Mouse (Mus musculus): Measurements from ENCODE around the gene Arhgef15. TPM values are rescaled to one million over a fixed set of nuclear protein-coding genes. Genes with fewer than 3 reads are reported as not detected.

Gene Arhgef15
- polyA plus RNA-seq, 1 experiment, result not detected

GRCm38 (mm10) chr11:68901351-68902046 is 55.8 kb downstream of the Arhgef15 start, which contains the start of gene Rpl26:
Rpl26 (plus strand) TSS chr11:68901583.
- Histone ChIP-seq H3K4me1 (peaks cover 33% of the 10 kb centered on the region), H3K4me3 (replicated peaks) (peak within 1 kb of the TSS; percentile 93), H3K36me3 (replicated peaks; ENCODE audit: low read length) (peaks cover 38% of the 10 kb centered on the region), H3K27me3 (replicated peaks) (peaks cover 3% of the 10 kb centered on the region), H3K9me3 (0 out of 2 replicates have a peak, but pooled peaks cover 2% of the 10 kb centered on the region)
- TF ChIP-seq FLI1 (IDR thresholded peaks at IDR 0.05; ENCODE audit: low read length), result peak; percentile 62; the same call in 1 of the 2 replicates
- TF ChIP-seq GATA1 (IDR thresholded peaks at IDR 0.05; ENCODE audit: borderline replicate concordance, low read length), result no peak

- H3K27me3 ChIP-seq (replicated peaks), result peaks cover 3% of the 10 kb centered on the region
- 0 out of 2 replicates have a peak, but pooled peaks cover 2% of the 10 kb centered on the region for H3K9me3 ChIP-seq
- no peak for TF ChIP-seq FLI1 (IDR thresholded peaks at IDR 0.05; ENCODE audit: low read length)
- no peak for TF ChIP-seq GATA1 (IDR thresholded peaks at IDR 0.05; ENCODE audit: borderline replicate concordance, low read length)
- H3K4me3 ChIP-seq (replicated peaks), result peak overlapping the region; percentile 93
- H3K36me3 ChIP-seq (replicated peaks; ENCODE audit: low read length), result peaks cover 30% of the 10 kb centered on the region
- peaks cover 32% of the 10 kb centered on the region for H3K4me1 ChIP-seq
Observed at GRCm38 (mm10) chr11:68900519-68901350, 56.5 kb downstream of the Arhgef15 start.

- Histone ChIP-seq H3K9me3 (0 out of 2 replicates have a peak, but pooled peaks cover 2% of the 10 kb centered on the region), H3K36me3 (replicated peaks; ENCODE audit: low read length) (peaks cover 21% of the 10 kb centered on the region), H3K4me1 (peaks cover 31% of the 10 kb centered on the region), H3K27me3 (replicated peaks) (peaks cover 3% of the 10 kb centered on the region), H3K4me3 (replicated peaks) (peak overlapping the region; percentile 33)
- TF ChIP-seq FLI1 (IDR thresholded peaks at IDR 0.05; ENCODE audit: low read length) (no peak), GATA1 (IDR thresholded peaks at IDR 0.05; ENCODE audit: borderline replicate concordance, low read length) (no peak)
Observed at GRCm38 (mm10) chr11:68899815-68900214, 57.5 kb downstream of the Arhgef15 start.

GRCm38 (mm10) chr11:68898790-68899189 is 58.5 kb downstream of the Arhgef15 start:
- H3K4me1 ChIP-seq, result peaks cover 31% of the 10 kb centered on the region
- no peak overlapping the region for H3K4me3 ChIP-seq (replicated peaks)
- TF ChIP-seq GATA1 (IDR thresholded peaks at IDR 0.05; ENCODE audit: borderline replicate concordance, low read length), result no peak
- peaks cover 11% of the 10 kb centered on the region for H3K27me3 ChIP-seq (replicated peaks)
- H3K9me3 ChIP-seq, result 0 out of 2 replicates have a peak, but pooled peaks cover 2% of the 10 kb centered on the region
- H3K36me3 ChIP-seq (replicated peaks; ENCODE audit: low read length), result peaks cover 11% of the 10 kb centered on the region

GRCm38 (mm10) chr11:68897838-68898237 is 59.4 kb downstream of the Arhgef15 start:
- TF ChIP-seq GATA1 (IDR thresholded peaks at IDR 0.05; ENCODE audit: borderline replicate concordance, low read length), result no peak
- no peak for TF ChIP-seq FLI1 (IDR thresholded peaks at IDR 0.05; ENCODE audit: low read length)
- Histone ChIP-seq H3K36me3 (replicated peaks; ENCODE audit: low read length) (peaks cover 2% of the 10 kb centered on the region), H3K9me3 (0 out of 2 replicates have a peak, but pooled peaks cover 2% of the 10 kb centered on the region), H3K4me1 (peaks cover 32% of the 10 kb centered on the region), H3K4me3 (replicated peaks) (no peak overlapping the region), H3K27me3 (replicated peaks) (peaks cover 19% of the 10 kb centered on the region)

- TF ChIP-seq GATA1 (IDR thresholded peaks at IDR 0.05; ENCODE audit: borderline replicate concordance, low read length) (no peak), FLI1 (IDR thresholded peaks at IDR 0.05; ENCODE audit: low read length) (no peak)
- H3K4me1 ChIP-seq, result peaks cover 36% of the 10 kb centered on the region
- peaks cover 25% of the 10 kb centered on the region for H3K27me3 ChIP-seq (replicated peaks)
- 0 out of 2 replicates have a peak, but pooled peaks cover 2% of the 10 kb centered on the region for H3K9me3 ChIP-seq
- H3K36me3 ChIP-seq (replicated peaks; ENCODE audit: low read length), result no peaks in the 10 kb centered on the region
- H3K4me3 ChIP-seq (replicated peaks), result no peak overlapping the region
Observed at GRCm38 (mm10) chr11:68897120-68897519, 60.2 kb downstream of the Arhgef15 start.

- Histone ChIP-seq H3K27me3 (replicated peaks) (peaks cover 31% of the 10 kb centered on the region), H3K36me3 (replicated peaks; ENCODE audit: low read length) (no peaks in the 10 kb centered on the region), H3K9me3 (0 out of 2 replicates have a peak, but pooled peaks cover 2% of the 10 kb centered on the region), H3K4me1 (peaks cover 41% of the 10 kb centered on the region), H3K4me3 (replicated peaks) (no peak overlapping the region)
- TF ChIP-seq GATA1 (IDR thresholded peaks at IDR 0.05; ENCODE audit: borderline replicate concordance, low read length) (no peak), FLI1 (IDR thresholded peaks at IDR 0.05; ENCODE audit: low read length) (no peak)
Observed at GRCm38 (mm10) chr11:68896247-68896646, 61.0 kb downstream of the Arhgef15 start.

GRCm38 (mm10) chr11:68893911-68894464 is 63.3 kb downstream of the Arhgef15 start:
- H3K36me3 ChIP-seq (replicated peaks; ENCODE audit: low read length), result no peaks in the 10 kb centered on the region
- H3K4me3 ChIP-seq (replicated peaks), result no peak overlapping the region
- peaks cover 35% of the 10 kb centered on the region for H3K27me3 ChIP-seq (replicated peaks)
- TF ChIP-seq GATA1 (IDR thresholded peaks at IDR 0.05; ENCODE audit: borderline replicate concordance, low read length) (no peak), FLI1 (IDR thresholded peaks at IDR 0.05; ENCODE audit: low read length) (no peak)
- 0 out of 2 replicates have a peak, but pooled peaks cover 2% of the 10 kb centered on the region for H3K9me3 ChIP-seq
- H3K4me1 ChIP-seq, result peaks cover 32% of the 10 kb centered on the region

Other genes starting within 250 kb of the Arhgef15 start
- 38.9 and 102 TPM in 2 replicates for gene Ndel1, start 85.6 kb downstream of the Arhgef15 start, polyA plus RNA-seq (2012; ENCODE audit: insufficient read depth, low replicate concordance)
- gene Rnf222, start 68.9 kb downstream of the Arhgef15 start, polyA plus RNA-seq (2012; ENCODE audit: insufficient read depth, low replicate concordance), result not detected in 2 replicates
- 56.9 and 116 TPM in 2 replicates for gene Rpl26, start 55.9 kb downstream of the Arhgef15 start, polyA plus RNA-seq (2012; ENCODE audit: insufficient read depth, low replicate concordance)
- gene Odf4, start 30.4 kb downstream of the Arhgef15 start, polyA plus RNA-seq (2012; ENCODE audit: insufficient read depth, low replicate concordance), result not detected in 2 replicates
- 3.0 TPM in 1 of 2 replicates, not detected in the other for gene Slc25a35, start 10.7 kb upstream of the Arhgef15 start, polyA plus RNA-seq (2012; ENCODE audit: insufficient read depth, low replicate concordance)
- gene Rangrf, start 17.7 kb upstream of the Arhgef15 start, polyA plus RNA-seq (2012; ENCODE audit: insufficient read depth, low replicate concordance), result 3.1 and 6.1 TPM in 2 replicates
- gene Pfas, start 51.0 kb upstream of the Arhgef15 start, polyA plus RNA-seq (2012; ENCODE audit: insufficient read depth, low replicate concordance), result 1.9 and 5.5 TPM in 2 replicates
- 21.0 and 56.5 TPM in 2 replicates for gene Ctc1, start 58.4 kb upstream of the Arhgef15 start, polyA plus RNA-seq (2012; ENCODE audit: insufficient read depth, low replicate concordance)
- 41.3 and 65.2 TPM in 2 replicates for gene Aurkb, start 88.2 kb upstream of the Arhgef15 start, polyA plus RNA-seq (2012; ENCODE audit: insufficient read depth, low replicate concordance)
- 60.9 and 88.1 TPM in 2 replicates for gene Borcs6, start 102.2 kb upstream of the Arhgef15 start, polyA plus RNA-seq (2012; ENCODE audit: insufficient read depth, low replicate concordance)
- 40.2 and 62.0 TPM in 2 replicates for gene Tmem107, start 113.3 kb upstream of the Arhgef15 start, polyA plus RNA-seq (2012; ENCODE audit: insufficient read depth, low replicate concordance)
- 61.5 and 159 TPM in 2 replicates for gene Vamp2, start 131.0 kb upstream of the Arhgef15 start, polyA plus RNA-seq (2012; ENCODE audit: insufficient read depth, low replicate concordance)
- gene Per1, start 137.7 kb upstream of the Arhgef15 start, polyA plus RNA-seq (2012; ENCODE audit: insufficient read depth, low replicate concordance), result 42.3 and 83.5 TPM in 2 replicates
- gene Hes7, start 162.9 kb upstream of the Arhgef15 start, polyA plus RNA-seq (2012; ENCODE audit: insufficient read depth, low replicate concordance), result 7.5 and 44.1 TPM in 2 replicates
- gene 9130213A22Rik, start 165.1 kb upstream of the Arhgef15 start, polyA plus RNA-seq (2012; ENCODE audit: insufficient read depth, low replicate concordance), result 1.3 and 13.9 TPM in 2 replicates
- not detected in 2 replicates for gene Aloxe3, start 168.4 kb upstream of the Arhgef15 start, polyA plus RNA-seq (2012; ENCODE audit: insufficient read depth, low replicate concordance)
- gene Alox12b, start 199.5 kb upstream of the Arhgef15 start, polyA plus RNA-seq (2012; ENCODE audit: insufficient read depth, low replicate concordance), result not detected in 2 replicates
- gene Alox8, start 240.4 kb upstream of the Arhgef15 start, polyA plus RNA-seq (2012; ENCODE audit: insufficient read depth, low replicate concordance), result not detected in 2 replicates

Data from megakaryocyte, embryonic 14.5 days (primary cell).